Mouse (Mus musculus): ENCODE data around the gene Arap1.

Arap1 gene

GRCm38 (mm10) chr7:101443093-101443492, 95.2 kb downstream of the Arap1 start:
- in situ Hi-C loops (cut with MboI, MseI): no loop called here

- in situ Hi-C loops (cut with MboI, MseI): no loop called here
Measured at GRCm38 (mm10) chr7:101444211-101444610, 96.3 kb downstream of the Arap1 start.

- in situ Hi-C loops (cut with MboI, MseI): no loop called here
Measured at GRCm38 (mm10) chr7:101449855-101450254, 102.0 kb downstream of the Arap1 start.

- in situ Hi-C loops (cut with MboI, MseI): no loop called here
Measured at GRCm38 (mm10) chr7:101450422-101451401, 102.8 kb downstream of the Arap1 start.

- in situ Hi-C loops (cut with MboI, MseI): no loop called here
Measured at GRCm38 (mm10) chr7:101452669-101453068, 104.8 kb downstream of the Arap1 start.

- in situ Hi-C loops (cut with MboI, MseI): no loop called here
Measured at GRCm38 (mm10) chr7:101453296-101453695, 105.4 kb downstream of the Arap1 start.

GRCm38 (mm10) chr7:101453725-101454124, 105.9 kb downstream of the Arap1 start:
- in situ Hi-C loops (cut with MboI, MseI): no loop called here

- in situ Hi-C loops (cut with MboI, MseI): no loop called here
Measured at GRCm38 (mm10) chr7:101454479-101454878, 106.6 kb downstream of the Arap1 start.

GRCm38 (mm10) chr7:101455141-101455540, 107.3 kb downstream of the Arap1 start:
- in situ Hi-C loops (cut with MboI, MseI): loop anchor here (5.0 kb wide), 2 partner anchors 47 to 167 kb away; no protein-coding TSS in a partner anchor

- in situ Hi-C loops (cut with MboI, MseI): loop anchor here (5.0 kb wide), 2 partner anchors 46 to 166 kb away; no protein-coding TSS in a partner anchor
Measured at GRCm38 (mm10) chr7:101456318-101456717, 108.5 kb downstream of the Arap1 start.

GRCm38 (mm10) chr7:101456789-101457188, 108.9 kb downstream of the Arap1 start:
- in situ Hi-C loops (cut with MboI, MseI): loop anchor here (5.0 kb wide), 2 partner anchors 46 to 166 kb away; no protein-coding TSS in a partner anchor

- in situ Hi-C loops (cut with MboI, MseI): loop anchor here (5.0 kb wide), 2 partner anchors 45 to 165 kb away; no protein-coding TSS in a partner anchor
Measured at GRCm38 (mm10) chr7:101457283-101457682, 109.4 kb downstream of the Arap1 start.

- in situ Hi-C loops (cut with MboI, MseI): loop anchor here (5.0 kb wide), 2 partner anchors 44 to 164 kb away; no protein-coding TSS in a partner anchor
Measured at GRCm38 (mm10) chr7:101457801-101458200, 109.9 kb downstream of the Arap1 start.

GRCm38 (mm10) chr7:101458278-101458781, 110.5 kb downstream of the Arap1 start:
- in situ Hi-C loops (cut with MboI, MseI): loop anchor here (5.0 kb wide), 2 partner anchors 44 to 164 kb away; no protein-coding TSS in a partner anchor

GRCm38 (mm10) chr7:101459305-101459813, 111.5 kb downstream of the Arap1 start:
- in situ Hi-C loops (cut with MboI, MseI): loop anchor here (5.0 kb wide), 2 partner anchors 43 to 163 kb away; no protein-coding TSS in a partner anchor

- in situ Hi-C loops (cut with MboI, MseI): loop anchor here (5.0 kb wide), 2 partner anchors 42 to 162 kb away; no protein-coding TSS in a partner anchor
Measured at GRCm38 (mm10) chr7:101459923-101460607, 112.2 kb downstream of the Arap1 start.

GRCm38 (mm10) chr7:101460608-101460957, 112.7 kb downstream of the Arap1 start:
- in situ Hi-C loops (cut with MboI, MseI): no loop called here

- in situ Hi-C loops (cut with MboI, MseI): no loop called here
Measured at GRCm38 (mm10) chr7:101461571-101461970, 113.7 kb downstream of the Arap1 start.
